Mouse (Mus musculus) stomach, embryonic 14.5 days (tissue): ENCODE results near the gene Dars. TPM values are rescaled to one million over a fixed set of nuclear protein-coding genes. Genes with fewer than 3 reads are reported as not detected.
"Not testable (repeated sequence)": the region's sequence is repeated elsewhere in the genome, so short reads cannot be mapped to it uniquely, and the experiment has no call there.

Experiments
- ATAC-seq: fragments of 200-750 bp; cut with Nextera tagmentation; 2 replicates; pipeline ENCODE4 v1.8.0; 2017; ENCODE audit warnings: low read depth, moderate TSS enrichment; ENCODE audit not compliant: insufficient number of reproducible peaks, insufficient read depth, low FRiP score
- H3K27ac ChIP-seq: fragments of 300-500 bp; sonication (generic); 2 replicates; pipeline ENCODE4 v1.5.1; 2014; ENCODE audit warnings: mild to moderate bottlenecking, low read length, moderate library complexity, mixed read lengths
- H3K27me3 ChIP-seq: fragments of 300-500 bp; sonication (generic); 2 replicates; pipeline ENCODE4 v1.6.1; 2014; ENCODE audit warnings: low read length, control low read depth, mixed read lengths; ENCODE audit not compliant: control insufficient read depth, insufficient read depth
- H3K36me3 ChIP-seq: fragments of 300-500 bp; sonication (generic); 2 replicates; pipeline ENCODE4 v1.6.1; 2014; ENCODE audit warnings: mild to moderate bottlenecking, control low read depth, low read length, moderate library complexity, mixed read lengths; ENCODE audit not compliant: control insufficient read depth, insufficient read depth
- H3K4me1 ChIP-seq: fragments of 300-500 bp; sonication (generic); 2 replicates; pipeline ENCODE4 v1.6.1; 2014; ENCODE audit warnings: low read length, control low read depth, mixed read lengths; ENCODE audit not compliant: control insufficient read depth, insufficient read depth
- H3K4me2 ChIP-seq: fragments of 300-500 bp; sonication (generic); replicated peaks from 2 replicates; pipeline ENCODE4 v1.6.1; 2014; ENCODE audit warnings: low read depth, low read length, control low read depth
- H3K4me3 ChIP-seq: fragments of 300-500 bp; sonication (generic); 2 replicates; pipeline ENCODE4 v1.5.1; 2014; ENCODE audit warnings: low read depth, low read length, control low read depth
- H3K9ac ChIP-seq: fragments of 300-500 bp; sonication (generic); replicated peaks from 2 replicates; pipeline ENCODE4 v1.6.1; 2014; ENCODE audit warnings: low read depth, mild to moderate bottlenecking, control low read depth, low read length, moderate library complexity, mixed read lengths
- H3K9me3 ChIP-seq: fragments of 300-500 bp; sonication (generic); 2 replicates; pipeline ENCODE4 v1.6.1; 2016; ENCODE audit warnings: low read depth, low read length, control low read depth; ENCODE audit not compliant: control insufficient read depth
- WGBS: fragments of 180-500 bp; shearing (Covaris S2); extraction: QIAGEN DNeasy Blood & Tissue Kit; methylation state at CpG from one replicate; pipeline ENCODE4 v1.1.7; 2014; 5-methylcytosine and 5-hydroxymethylcytosine counted together
- polyA plus RNA-seq: library from polyadenylated mRNA; unstranded; fragments of >200 nt; fragmentation: Nextera tagmentation; extraction: Ambion mirVana; gene quantifications from 2 replicates; pipeline ENCODE4 v1.2.1, GENCODE M21; 2014

Gene Dars
- polyA plus RNA-seq, 1 experiment from 2014 or later: 97.8 TPM

DNA sequence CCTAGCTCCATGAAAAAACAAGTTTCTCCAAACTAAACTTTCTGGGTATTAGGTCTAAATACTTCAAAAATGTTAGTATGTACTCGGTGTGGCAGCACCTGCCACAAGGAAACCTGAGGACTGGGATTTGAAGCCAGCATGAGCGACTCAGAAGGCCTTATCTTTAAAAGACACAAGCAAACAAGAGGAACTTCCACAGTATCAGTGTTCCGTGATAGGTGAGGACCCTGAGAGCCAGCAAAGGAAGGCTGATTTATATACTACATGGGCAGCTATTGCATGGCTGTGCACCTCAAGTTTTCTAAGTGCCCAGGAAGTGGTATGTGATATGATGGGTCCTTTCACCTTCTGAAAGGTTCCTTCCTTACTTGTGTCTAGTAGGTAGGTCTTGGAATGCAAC lies 64.1 kb downstream of the Dars start:
- H3K27ac ChIP-seq: no peak overlapping the region
- H3K36me3 ChIP-seq: peaks cover 54% of the 10 kb centered on the region
- H3K9ac ChIP-seq: no peak overlapping the region
- 78% methylated on average over 3 of the region's 3 CpGs for WGBS
- H3K27me3 ChIP-seq: no peaks in the 10 kb centered on the region
- H3K4me3 ChIP-seq: no peak overlapping the region
- peaks cover 3% of the 10 kb centered on the region; the same call in 1 of the 2 replicates for H3K4me1 ChIP-seq
- ATAC-seq: no peak
- no peak overlapping the region for H3K4me2 ChIP-seq
- H3K9me3 ChIP-seq: no peaks in the 10 kb centered on the region

DNA sequence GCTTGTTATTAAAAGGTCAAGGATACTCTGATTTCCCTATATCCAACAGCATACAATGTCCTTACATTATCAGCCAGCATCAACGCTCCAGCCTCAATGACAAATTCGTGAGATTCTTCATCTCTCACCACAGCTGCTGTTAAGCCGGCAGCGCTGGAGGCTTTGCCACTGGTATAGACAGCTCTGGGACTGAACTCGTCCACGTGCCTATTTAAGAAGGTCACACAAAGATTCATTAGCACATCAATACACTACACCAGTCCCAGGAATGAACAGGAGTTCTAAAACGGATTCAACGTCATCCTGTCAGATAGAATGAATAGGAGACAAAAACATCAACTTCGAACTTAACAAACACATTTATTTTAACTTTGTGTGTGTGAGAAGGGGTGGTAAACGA lies 72.9 kb downstream of the Dars start:
- H3K4me2 ChIP-seq: no peak overlapping the region
- no peaks in the 10 kb centered on the region for H3K4me1 ChIP-seq
- 82% methylated on average over 10 of the region's 10 CpGs for WGBS
- no peak overlapping the region for H3K27ac ChIP-seq
- no peak for ATAC-seq
- no peak overlapping the region for H3K4me3 ChIP-seq
- H3K9ac ChIP-seq: no peak overlapping the region
- H3K27me3 ChIP-seq: no peaks in the 10 kb centered on the region
- H3K36me3 ChIP-seq: peaks cover 84% of the 10 kb centered on the region
- no peaks in the 10 kb centered on the region for H3K9me3 ChIP-seq

DNA sequence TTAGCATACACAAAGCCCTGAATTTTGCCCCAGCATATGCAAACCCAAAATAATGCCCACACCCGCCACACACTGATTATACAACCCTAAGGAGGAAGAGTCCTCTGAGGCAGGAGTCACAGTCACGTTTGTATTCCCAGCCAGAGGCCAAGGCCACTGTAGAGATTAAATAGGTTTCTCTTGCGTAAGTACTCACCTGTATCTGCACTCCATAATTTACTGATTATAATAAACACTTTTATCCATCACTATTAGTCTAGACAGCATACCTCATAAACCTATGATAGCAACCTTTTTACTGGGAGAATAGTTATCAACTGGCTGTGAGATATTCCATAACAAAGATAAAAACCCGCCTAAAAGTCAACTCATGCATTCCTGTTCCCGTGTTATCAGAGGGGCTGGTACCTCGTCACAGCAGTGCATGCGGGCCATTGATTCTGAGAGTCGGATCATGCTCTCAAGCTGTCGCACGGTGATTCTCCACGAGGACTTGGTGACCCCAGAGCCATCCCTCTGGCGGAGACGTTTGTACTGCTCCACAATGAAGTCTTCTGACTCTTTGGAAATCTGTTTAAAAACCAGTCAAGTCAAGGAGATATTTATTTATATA lies 79.4 kb downstream of the Dars start:
- Histone ChIP-seq H3K27me3 (no peaks in the 10 kb centered on the region), H3K4me3 (no peak overlapping the region), H3K36me3 (peaks cover 67% of the 10 kb centered on the region), H3K9me3 (no peaks in the 10 kb centered on the region), H3K4me2 (no peak overlapping the region), H3K4me1 (no peaks in the 10 kb centered on the region), H3K9ac (no peak overlapping the region), H3K27ac (no peak overlapping the region)
- WGBS: 83% methylated on average over 13 of the region's 13 CpGs
- no peak for ATAC-seq

DNA sequence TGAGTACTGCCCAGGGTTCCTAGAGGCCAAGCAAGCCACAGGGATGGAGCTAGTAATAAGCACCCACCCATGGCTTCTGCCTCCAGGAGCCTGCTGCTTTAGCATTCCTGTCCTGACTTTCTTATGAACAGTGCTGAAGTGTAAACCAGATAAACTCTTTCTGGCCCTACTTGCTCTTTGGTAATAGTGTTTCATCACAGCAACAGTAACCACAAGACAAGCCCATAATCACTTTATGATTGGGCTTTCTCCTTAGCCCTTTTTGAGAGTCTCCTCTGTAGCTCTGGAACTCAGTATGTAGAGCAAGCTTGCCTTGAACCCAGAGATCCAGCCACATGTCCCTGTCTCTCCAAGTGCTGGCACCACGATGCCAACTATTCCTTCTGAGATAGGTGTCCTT lies 86.9 kb downstream of the Dars start:
- Histone ChIP-seq H3K4me2 (no peak overlapping the region), H3K9me3 (no peaks in the 10 kb centered on the region), H3K27me3 (no peaks in the 10 kb centered on the region), H3K4me1 (no peaks in the 10 kb centered on the region), H3K27ac (no peak overlapping the region), H3K36me3 (peaks cover 43% of the 10 kb centered on the region), H3K9ac (no peak overlapping the region), H3K4me3 (no peak overlapping the region)
- WGBS: 98% methylated on average over 1 of the region's 1 CpGs
- ATAC-seq: no peak

DNA sequence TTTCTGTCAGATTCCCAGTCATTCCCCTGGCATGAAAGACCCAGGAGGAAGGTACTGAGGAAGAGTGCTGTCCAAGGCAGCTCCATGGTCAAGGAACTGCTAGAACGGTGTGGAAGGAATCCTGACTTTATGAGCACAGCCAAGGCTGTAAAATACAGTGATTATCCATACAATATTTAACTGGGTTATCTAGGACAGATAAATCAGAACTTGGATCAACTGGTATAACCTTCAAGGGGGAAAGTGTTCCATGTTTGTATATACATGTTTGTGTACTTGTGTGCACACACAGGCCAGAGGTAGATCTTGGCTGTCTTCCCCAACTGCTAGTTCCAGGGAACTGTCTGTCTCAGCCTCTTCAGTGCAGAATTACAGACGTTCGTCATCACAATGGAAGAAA lies 89.0 kb downstream of the Dars start, which contains the start of gene Lct:
Lct (minus strand) TSS at position 101 of the 400 bp plus-strand sequence.
- no peaks in the 10 kb centered on the region for H3K4me1 ChIP-seq
- no peak for ATAC-seq
- peaks cover 25% of the 10 kb centered on the region for H3K36me3 ChIP-seq
- no peaks in the 10 kb centered on the region for H3K27me3 ChIP-seq
- WGBS: 77% methylated on average over 3 of the region's 3 CpGs
- H3K9ac ChIP-seq: no peak within 1 kb of the TSS
- H3K4me2 ChIP-seq: no peak within 1 kb of the TSS
- no peak within 1 kb of the TSS for H3K4me3 ChIP-seq
- H3K27ac ChIP-seq: no peak within 1 kb of the TSS
- H3K9me3 ChIP-seq: no peaks in the 10 kb centered on the region

DNA sequence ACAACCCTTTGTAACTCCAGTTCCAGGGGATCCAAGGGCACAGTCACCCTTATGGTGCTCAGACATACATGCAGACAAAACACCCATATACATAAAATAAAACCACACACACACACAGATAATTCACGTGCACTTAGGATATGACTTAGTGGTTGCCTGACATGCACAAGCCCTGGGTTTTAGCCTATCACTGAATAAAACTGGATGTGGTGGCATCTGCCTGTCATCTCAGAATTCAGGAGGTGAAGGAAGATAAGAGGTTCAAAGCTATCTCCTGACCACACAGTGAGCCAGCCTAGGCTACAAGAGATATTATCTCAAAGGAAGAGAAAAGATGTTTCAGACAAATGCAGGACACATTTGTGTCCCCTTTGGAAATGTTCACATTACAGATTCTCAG lies 90.0 kb downstream of the Dars start:
- H3K9ac ChIP-seq: no peak overlapping the region
- H3K27me3 ChIP-seq: no peaks in the 10 kb centered on the region
- no peak overlapping the region for H3K27ac ChIP-seq
- no peak overlapping the region for H3K4me3 ChIP-seq
- no peaks in the 10 kb centered on the region for H3K9me3 ChIP-seq
- no peaks in the 10 kb centered on the region for H3K4me1 ChIP-seq
- peaks cover 15% of the 10 kb centered on the region for H3K36me3 ChIP-seq
- H3K4me2 ChIP-seq: no peak overlapping the region
- ATAC-seq: no peak
- 100% methylated on average over 1 of the region's 1 CpGs for WGBS

DNA sequence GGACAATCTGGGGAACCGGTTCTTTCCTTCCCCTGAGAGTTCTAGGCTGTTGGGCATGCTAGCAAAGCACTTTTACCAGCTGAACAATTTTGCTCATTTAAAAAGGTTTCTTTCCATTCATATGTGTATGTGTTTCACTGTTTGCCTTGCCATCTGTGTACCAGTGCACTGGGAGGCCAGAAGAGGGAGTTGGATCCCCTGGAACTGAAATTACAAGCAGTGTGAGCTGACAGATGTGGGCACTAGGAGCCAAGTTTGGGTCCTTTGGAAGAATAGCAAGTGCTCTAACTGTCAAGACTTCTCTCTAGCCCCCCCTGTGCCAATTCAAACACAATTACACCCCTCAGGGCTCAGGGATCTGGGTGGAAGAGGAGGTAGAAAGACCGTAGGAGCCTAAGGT lies 92.4 kb downstream of the Dars start:
- no peaks in the 10 kb centered on the region for H3K27me3 ChIP-seq
- 72% methylated on average over 2 of the region's 2 CpGs for WGBS
- H3K4me1 ChIP-seq: no peaks in the 10 kb centered on the region
- no peak overlapping the region for H3K27ac ChIP-seq
- no peak overlapping the region for H3K9ac ChIP-seq
- H3K36me3 ChIP-seq: peaks cover 4% of the 10 kb centered on the region; the same call in 1 of the 2 replicates
- no peak overlapping the region for H3K4me2 ChIP-seq
- H3K9me3 ChIP-seq: no peaks in the 10 kb centered on the region
- no peak overlapping the region for H3K4me3 ChIP-seq
- ATAC-seq: no peak

DNA sequence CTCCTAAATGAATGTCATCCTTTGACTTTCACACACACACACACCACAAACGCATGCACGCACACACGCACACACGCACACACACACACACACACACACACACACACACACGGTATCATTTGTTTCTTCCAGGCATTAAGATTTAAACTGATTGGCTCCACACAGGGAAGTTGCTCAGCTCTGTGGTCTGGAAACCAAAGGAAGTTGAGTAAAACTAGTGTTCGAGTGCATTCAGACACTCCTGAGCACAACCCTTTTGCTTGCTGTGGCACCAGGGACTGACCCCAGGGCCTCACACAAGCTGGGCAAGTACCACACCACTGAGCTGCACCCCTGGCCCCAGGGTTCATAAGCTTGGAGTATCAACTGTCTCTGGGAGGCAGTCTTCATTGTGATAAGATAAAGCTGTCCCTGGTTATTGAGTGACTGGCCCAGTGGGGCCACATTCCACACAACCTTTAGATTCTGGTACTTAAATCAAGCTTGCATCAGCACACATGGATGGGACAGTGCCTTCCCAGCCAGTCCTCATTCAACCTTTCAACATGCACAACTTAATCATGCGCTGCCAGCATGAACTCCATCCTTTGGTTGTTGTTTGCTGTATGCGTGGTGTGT lies 94.0 kb downstream of the Dars start:
- no peaks in the 10 kb centered on the region for H3K27me3 ChIP-seq
- no peak overlapping the region for H3K27ac ChIP-seq
- no peak for ATAC-seq
- WGBS: 86% methylated on average over 8 of the region's 8 CpGs
- H3K9me3 ChIP-seq: no peaks in the 10 kb centered on the region
- H3K36me3 ChIP-seq: no peaks in the 10 kb centered on the region; the same call in 1 of the 2 replicates
- no peak overlapping the region for H3K4me2 ChIP-seq
- no peak overlapping the region for H3K9ac ChIP-seq
- no peaks in the 10 kb centered on the region for H3K4me1 ChIP-seq
- no peak overlapping the region for H3K4me3 ChIP-seq

DNA sequence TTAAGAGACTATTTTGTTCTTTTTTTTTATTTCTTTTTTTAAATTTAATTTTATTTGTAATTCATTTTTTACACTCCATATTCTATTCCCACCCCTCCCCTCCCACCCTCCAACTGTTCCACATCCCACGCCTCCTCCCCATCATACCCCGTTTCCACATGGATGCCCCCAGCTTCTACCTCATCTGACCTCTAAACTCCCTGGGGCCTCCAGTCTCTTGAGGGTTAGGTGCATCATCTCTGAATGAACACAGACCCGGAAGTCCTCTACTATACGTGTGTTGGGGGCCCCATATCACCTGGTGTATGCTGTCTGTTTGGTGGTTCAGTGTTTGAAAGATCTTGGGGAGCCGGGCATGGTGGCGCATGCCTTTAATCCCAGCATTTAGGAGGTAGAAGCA lies 97.9 kb downstream of the Dars start:
- not testable (repeated sequence) for H3K9ac ChIP-seq, H3K9me3 ChIP-seq, H3K4me2 ChIP-seq, H3K36me3 ChIP-seq, H3K27ac ChIP-seq, H3K27me3 ChIP-seq, H3K4me3 ChIP-seq, H3K4me1 ChIP-seq, ATAC-seq
- 88% methylated on average over 6 of the region's 6 CpGs for WGBS
